Mouse (Mus musculus) left cerebral cortex, postnatal 14 days (tissue): ENCODE measurements around the gene Baz2b. TPM values are rescaled to one million over a fixed set of nuclear protein-coding genes. Genes with fewer than 3 reads are reported as not detected.
A peak's percentile ranks its signal among the peaks of the same experiment; 100 is the strongest.

Source experiments
- DNase-seq, 2 experiments: peaks; one replicate each; pipeline ENCODE4 v3.0.0; 2021 to 2022; ENCODE audit warnings: low spot score in 2 of 2, mixed read lengths in 1 of 2
- intact Hi-C: fragments of 180-260 bp; cut with DNase I; formaldehyde crosslinking; loops from one replicate; pipeline ENCODE4 v1.15.1; 2025
- total RNA-seq, 2 experiments: library from RNA; stranded (reverse); gene quantifications; 2 replicates each; pipeline ENCODE4 v1.2.3; 2021

The Baz2b gene
- total RNA-seq, 2 experiments from 2014 or later = 51.0 to 52.2 TPM

DNA sequence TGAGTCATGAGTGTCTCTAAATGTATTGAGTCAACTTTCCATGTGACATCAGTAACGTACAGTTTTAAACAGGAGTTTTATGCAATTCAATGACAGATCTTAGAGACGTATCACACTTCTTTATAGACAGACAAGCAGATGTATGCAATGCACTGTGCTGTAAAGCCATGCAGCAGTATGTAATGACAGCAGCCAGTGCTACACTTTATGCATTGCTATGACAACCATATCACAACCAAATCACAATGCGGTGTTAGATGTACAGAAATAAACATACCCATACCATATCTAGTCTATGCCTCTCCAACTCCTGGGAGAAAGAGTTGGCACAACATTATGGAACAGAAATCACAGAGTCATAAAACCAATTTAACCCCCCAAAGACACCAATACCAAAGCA is 276.5 kb downstream of the Baz2b start:
- peak in 1 of 2 experiments; percentile 14 for DNase-seq
- intact Hi-C loops = no loop called here

DNA sequence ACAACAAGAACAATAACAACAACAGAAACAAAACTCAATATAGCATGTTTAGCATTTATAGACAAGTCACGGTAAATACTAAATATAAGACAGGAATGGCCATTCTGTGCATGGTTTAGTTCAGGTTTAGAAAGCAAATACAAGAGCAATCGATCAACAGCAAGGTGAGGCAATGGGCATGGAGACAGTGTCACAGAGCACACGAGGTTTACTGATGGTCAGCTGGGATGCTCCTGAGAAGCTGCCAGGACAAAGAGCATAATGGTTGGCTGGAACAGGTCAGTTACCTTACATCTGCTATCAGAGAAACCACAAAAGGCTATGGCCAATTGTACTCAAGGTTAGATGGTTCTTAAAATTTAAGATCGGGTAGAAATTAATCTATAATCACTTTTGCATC is 277.4 kb downstream of the Baz2b start:
- intact Hi-C loops = no loop called here
- no peak for DNase-seq

DNA sequence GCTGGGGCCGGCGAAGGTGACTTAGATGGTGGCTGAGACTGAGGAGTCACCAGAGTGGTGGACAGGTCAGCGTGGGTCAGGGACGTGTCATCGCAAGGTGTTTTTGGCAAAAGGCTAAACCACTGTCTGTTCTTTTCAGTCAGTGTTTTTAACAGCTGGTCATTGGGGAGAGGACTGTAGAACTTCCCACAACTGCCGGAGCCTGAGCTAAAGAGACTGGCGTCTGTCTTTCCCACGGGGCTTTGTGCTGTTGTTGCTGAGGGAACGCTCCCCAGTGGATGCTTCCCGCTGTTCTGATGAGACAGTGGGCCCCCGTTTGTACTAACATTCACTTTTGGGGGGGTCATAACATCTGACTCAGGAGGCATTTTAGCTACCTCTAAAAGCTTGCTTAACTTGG is 296.0 kb downstream of the Baz2b start:
- DNase-seq = no peak
- intact Hi-C loops = no loop called here

DNA sequence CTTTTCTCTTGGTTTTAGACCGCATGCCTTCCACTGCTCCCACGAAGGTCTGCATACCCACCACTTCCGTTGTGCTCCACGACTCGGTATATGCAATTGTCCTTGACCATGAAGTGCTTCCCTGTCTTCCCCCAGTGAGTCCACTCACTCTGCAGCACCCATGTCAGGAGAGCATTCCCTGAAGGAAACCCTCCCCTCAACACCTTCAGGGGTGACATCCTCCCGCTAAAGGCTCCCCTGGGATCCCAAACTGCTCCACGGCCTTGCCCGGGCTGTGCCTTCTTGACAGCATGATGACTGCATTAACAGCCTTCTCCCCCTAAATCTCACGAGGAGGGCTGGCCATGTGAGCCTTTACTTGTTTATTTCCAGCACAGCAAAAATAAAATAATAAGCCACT is 301.6 kb downstream of the Baz2b start:
- no peak for DNase-seq
- intact Hi-C loops = no loop called here

DNA sequence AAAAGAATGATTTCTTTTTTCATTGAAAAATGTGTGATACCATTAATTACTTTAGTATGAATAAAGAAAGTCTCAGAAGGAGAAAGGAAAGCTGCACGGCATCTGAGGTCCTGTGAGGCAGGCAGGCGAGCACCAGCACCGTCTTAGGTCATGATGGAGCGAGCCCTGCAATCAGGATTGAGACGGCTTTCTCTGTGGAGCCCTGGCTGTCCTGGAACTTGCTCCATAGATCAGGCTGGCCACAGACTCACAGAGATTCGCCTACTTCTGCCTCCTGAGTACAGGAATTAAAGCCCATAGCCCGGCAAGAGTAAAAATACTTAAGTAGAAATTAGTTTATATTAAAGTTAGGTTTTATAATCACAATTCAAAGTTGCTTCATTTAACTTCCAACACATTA is 305.6 kb downstream of the Baz2b start:
- intact Hi-C loops = no loop called here
- DNase-seq = no peak

DNA sequence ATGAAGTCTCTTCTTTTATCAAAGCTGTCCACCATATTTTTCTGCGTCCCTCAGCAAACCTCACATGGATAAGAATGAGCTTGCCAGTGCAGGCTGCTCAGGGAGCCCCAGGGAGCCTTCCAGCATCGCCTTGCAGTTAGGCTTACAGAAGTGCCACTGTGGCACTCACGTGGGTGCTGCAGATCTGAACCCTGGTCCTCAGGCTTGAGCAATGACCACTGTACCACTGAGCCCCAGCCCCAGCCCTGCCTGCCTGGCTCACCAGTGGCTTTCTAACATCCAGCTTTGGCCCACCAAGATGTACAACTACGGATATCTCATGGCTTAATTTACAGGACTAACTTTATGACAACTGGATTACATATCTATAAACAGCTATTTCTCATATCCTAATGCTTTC is 311.0 kb downstream of the Baz2b start:
- intact Hi-C loops = no loop called here
- DNase-seq = no peak

DNA sequence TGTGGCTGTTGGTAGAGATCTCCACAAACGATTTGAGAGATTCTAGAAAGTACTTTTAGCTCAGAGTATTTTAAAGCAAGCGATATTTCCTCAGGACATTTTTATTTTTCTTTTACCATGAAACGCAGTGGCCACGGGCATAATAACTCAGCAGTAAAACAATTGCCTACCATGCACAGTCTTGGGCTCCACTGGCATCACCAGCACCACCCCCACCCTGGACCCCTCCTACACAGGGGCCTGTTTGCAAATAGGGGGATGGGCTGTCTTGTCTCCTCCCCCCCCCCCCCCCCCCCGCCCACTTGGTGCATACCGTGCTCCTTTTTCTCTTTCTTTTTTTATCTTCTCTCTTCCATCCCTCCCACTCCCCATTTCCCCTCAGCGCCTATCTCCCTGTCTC is 311.5 kb downstream of the Baz2b start:
- intact Hi-C loops = no loop called here
- no peak for DNase-seq

DNA sequence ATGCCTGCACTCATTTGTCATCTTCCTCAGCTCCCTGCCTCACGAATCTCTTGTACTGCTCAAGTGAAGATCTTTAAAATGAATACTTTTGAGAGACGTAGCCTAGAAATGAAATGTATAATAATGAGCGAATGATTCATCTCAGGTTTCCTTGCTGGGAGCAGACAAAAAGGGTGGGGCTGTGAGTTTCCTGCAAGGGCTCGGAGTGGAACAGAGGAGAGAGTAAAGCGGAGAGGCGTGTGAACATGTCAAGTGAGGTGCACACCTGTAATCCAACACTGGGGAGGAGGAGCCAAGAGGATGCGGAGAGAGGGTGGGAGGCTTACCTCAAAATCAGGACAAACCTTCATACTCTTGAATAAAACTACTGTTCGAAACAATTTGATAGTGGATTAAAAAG is 312.8 kb downstream of the Baz2b start:
- peak in 1 of 2 experiments; percentile 14 for DNase-seq
- intact Hi-C loops = no loop called here

DNA sequence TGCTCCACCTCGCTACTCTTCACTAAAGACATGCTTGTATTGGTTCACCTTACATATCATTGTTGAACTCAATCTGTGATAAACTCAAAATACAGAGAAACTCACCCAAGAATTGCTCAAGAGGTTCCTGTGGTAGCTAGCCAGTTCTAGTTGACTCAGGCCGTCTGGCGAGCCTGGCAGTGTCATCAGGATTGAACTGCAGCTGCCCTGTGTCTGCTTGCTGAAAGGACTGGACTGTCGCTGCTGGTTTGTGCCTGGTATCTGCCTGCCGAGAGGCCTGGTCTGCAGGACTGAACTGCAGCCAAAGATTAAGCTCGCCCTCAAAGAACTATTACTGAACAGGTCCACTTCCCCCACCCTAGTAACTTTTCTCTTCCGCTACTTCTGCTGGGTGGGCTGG is 313.2 kb downstream of the Baz2b start:
- DNase-seq = no peak
- intact Hi-C loops = no loop called here

DNA sequence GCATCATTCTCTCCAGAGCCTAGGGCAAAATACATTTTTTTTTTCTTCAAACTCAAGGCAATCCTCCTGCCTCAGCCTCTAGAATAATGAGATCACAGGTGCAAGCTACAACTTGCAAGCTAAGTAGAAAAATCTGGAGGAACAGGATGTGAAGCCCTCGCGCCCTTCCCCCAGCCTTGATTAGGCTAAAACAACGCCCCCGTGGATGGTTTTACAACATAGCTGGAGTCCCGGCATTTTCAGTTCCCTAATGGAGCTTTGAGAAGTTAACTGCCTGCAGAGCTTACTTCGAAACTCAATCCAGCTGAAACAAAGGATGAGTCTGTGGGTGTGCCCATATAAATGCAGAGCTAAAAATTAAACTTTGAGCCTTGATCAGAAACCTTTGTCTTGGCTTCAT is 319.9 kb downstream of the Baz2b start:
- intact Hi-C loops = loop anchor here (5.0 kb wide), 1 partner anchor 57 kb away; no protein-coding TSS in a partner anchor
- DNase-seq = no peak

DNA sequence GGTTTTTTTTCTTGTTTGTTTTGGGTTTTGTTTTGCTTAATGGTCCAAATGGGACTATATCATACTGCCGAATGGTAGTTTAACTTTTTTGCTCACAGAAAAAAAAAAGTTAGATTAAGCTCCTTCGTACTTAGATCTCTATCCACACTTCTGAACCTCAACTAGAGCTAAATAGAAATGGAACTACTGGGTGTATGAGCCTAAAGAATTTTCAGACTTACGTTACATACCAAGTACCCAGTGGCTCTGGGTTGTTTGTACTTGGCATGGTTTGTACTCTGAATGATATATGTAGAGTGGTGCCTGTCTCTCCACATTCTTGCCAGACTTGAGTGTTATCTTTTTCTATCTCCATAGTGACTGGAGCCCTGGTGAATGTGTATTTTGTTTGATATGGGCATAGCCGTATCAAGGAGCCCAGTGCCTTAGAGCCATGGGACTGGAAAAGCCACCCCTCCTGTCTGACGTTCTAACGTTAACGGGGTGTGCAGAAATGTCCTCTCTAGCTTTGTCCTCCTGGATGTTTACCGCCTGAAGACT is 326.8 kb downstream of the Baz2b start:
- intact Hi-C loops = no loop called here
- DNase-seq = no peak

DNA sequence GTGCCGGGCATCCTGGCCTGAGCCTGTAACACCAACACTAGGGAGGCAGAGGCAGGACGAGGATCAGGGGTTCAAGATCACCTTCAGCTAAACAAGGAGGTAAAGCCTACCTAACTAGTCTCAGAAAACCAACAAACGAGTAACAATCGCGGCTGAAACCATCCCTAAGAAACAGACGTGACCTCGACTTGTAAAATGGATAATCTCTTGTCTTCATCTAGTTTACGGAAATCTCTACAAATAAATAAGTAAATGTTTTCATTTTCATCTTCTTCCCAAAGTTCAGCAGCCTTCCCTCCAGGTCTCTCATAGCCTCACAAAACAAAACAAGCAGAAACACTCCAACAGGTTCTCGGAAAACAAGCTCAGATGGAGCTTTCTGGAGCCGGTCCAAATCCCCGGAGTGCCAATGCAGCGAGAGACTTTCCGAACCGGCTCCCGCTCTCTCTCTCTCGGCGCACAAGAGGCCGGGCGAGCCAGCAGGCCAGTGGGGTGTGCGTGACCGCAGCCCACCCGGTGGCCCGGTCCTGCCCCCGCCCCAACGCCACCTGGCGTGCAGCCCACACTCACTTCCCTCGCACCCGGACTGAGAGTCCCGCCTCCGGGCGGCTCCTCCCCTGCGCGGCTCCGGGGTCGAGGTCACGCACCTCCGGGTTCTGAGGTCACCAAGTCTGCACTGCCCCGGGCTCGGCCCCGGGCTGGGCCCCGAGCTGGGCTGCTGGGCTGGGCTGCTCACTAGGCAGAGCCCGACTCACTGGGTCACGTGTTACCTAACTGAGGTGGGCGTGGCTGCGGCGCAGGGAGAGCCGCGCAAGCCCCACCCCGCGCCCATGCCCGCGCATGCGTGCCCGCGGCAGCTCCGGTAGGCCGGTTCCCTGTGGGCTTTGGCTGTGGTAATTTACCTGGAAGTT is 327.6 kb downstream of the Baz2b start, which contains the start of gene Wdsub1:
Wdsub1 (minus strand) TSS at position 761 of the 911 bp plus-strand sequence.
- intact Hi-C loops = no loop called here
- peak; percentile 90 to 91 for DNase-seq

DNA sequence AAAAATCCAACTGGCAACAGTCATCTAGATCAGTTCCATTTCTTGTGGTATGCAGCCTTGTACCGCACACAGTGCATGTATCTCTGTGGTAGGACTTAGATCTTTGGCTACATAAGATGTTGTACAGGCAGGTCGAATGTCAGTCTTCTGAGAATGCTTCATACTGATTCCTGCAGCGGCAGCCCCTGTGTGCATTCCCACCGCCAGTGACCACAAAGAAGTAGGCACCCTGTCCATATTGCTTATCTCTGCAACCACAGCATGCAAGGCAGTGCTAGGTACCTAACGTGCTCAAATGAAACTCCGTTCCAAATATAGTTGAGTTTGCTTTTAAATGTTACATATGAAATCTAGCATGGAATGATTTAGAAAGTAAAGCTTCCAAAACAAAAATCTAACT is 328.2 kb downstream of the Baz2b start:
- intact Hi-C loops = no loop called here
- DNase-seq = no peak

DNA sequence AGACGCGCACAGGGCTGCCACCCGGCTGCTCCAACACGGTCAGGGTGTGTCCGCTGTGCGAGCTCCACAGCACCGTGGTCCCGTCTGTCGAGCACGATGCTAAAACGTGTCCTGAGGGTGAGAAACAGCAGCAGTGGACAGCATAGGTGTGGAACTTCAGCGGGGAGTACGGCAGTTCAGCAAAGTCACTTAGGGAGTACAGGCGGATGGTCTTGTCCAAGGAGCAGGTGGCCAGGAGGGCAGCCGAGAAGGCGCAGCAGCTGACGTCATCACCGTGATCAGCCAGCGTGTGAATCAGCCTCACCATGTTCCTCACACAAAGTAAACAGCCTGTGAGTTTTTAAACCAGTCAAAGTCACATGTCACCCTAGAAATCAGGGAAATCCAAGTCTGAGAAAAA is 331.4 kb downstream of the Baz2b start:
- intact Hi-C loops = no loop called here
- no peak for DNase-seq

DNA sequence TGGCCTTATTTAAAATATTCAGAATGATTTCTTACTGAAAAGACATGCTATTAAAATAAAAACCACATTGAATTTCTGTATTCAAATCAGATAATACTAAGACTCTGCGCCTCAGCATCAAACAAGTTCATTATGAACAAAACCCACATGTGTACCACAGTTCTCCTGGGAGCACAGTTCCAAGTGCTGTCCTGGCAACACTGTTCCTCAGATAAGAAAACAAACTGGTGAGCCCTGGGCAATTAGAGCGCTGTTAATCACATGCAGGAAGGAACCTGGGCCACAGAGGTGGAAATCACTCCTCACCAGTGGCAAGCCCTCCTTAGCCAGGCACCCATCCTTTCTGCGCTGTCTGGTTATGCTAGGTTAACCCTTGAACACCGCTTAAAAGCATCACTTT is 332.3 kb downstream of the Baz2b start:
- DNase-seq = no peak
- intact Hi-C loops = no loop called here

DNA sequence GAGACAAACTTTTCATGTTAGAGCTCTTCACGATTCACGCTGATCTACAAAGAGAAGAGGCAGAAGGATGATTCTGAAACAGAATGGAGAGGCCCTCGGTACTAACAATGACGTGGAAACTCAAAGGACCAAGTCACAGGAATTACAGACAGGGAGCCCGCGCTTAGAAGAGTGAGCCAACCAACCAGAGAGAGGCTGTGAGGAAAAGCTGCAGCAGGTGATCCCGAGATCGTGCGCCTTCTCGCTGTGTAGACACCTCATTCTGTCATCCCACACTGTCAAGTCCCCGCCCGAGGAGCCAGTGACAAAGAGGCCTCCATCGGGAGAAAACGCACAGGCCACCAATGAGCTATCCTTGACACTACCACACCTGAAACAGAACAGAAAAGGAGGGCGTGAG is 333.2 kb downstream of the Baz2b start:
- intact Hi-C loops = no loop called here

DNA sequence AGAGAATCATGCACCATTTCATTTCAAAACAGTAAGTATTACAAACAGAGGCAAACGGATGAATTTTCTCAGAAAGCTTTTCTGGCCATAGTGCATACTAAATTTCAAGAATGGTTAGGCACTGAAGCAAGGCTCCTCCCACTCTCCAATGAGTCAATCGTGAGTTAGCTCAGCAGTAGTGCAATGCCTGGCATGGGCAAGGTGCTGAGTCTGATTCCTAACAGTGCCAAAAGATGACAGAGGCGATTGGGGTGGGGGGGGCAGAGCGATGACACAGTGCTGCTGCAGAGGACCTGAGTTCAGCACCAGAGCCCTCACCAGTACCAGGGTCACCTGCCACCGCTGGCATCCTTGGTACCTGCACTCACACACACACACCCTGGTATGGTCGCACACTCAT is 339.1 kb downstream of the Baz2b start:
- intact Hi-C loops = no loop called here
- no peak for DNase-seq

More for the DNA sequence above, 333.2 kb downstream of the Baz2b start:
- no peak for DNase-seq

DNA sequence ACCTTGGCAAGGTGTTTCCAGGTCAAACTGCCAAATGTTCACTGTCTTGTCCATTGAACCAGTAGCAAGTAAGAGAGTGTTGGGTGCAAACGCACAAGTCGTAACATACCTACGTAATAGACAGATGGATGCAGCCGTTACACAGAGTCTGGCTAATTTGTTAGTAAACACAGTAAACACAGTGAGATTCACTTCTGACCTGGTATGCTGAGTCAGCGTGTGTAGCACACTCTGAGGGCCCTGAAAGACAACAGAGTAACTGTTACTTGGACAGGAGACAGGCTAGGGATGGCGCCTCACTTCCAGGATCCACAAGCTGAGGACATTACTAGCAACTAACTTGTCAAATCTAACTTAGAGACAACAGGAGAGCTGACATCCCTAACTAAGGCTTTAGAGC is 347.0 kb downstream of the Baz2b start:
- DNase-seq = no peak
- intact Hi-C loops = no loop called here

DNA sequence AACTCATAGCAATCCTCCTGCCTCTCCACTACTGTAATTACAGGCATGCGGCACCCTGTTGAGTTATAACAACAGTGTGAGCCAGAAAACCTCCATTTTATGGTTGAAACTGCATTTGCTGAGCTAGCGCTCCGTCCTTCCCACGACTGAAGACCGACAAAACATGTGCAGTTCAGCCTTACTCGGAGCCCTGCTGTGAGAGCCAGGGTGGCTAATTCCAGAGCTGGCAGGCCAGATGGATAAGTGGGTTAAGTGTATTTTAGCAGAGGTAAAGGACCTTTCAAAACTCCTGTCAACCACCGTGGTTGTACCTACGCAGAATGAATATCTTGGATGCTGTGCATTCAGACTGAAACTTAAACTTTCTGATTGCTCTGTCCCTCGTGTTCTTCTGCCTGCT is 355.3 kb downstream of the Baz2b start:
- intact Hi-C loops = no loop called here
- DNase-seq = no peak

DNA sequence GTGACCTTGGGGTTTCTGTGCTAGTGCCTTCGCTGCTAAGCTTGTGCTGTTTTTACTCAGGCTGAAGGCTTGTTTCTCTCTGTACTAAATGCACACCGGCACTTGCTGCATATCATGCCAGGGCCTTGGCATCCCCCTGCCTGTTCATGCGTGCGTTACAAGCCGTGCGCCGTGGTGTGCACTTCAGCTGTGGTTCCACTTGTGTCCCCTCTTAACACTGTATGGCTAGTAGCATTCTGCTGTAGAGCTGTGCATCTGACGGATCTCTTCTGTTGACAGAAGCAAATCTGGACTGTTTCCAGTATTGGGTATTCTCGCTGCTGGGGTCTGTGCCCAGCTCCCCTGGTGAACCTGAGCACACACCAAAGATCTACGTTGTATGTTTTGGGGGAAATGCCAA is 356.1 kb downstream of the Baz2b start:
- intact Hi-C loops = no loop called here
- DNase-seq = no peak

DNA sequence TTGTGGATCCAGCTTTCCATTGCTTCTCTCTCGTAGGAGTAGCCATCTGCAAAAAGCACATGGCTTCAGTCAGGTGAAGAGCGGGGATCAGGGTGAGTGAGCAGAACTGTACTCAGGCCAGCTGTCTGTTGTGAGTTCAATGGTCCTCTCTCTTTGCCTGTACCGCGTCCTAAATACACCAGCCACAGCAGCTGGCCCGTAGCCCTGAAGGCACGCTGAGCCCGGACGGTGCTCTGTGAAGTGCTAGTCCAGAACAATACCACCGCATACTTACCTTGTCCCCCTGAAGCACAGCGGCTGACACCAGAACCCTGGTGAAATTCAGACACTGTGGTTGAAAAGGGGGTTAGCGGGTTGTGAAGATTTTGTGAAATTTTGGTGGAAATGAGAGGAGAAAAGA is 356.7 kb downstream of the Baz2b start:
- no peak for DNase-seq
- intact Hi-C loops = no loop called here
